Mouse (Mus musculus) layer of hippocampus, postnatal 10 days (tissue): ENCODE results near the gene Hs6st1. TPM values are rescaled to one million over a fixed set of nuclear protein-coding genes. Genes with fewer than 3 reads are reported as not detected.
A peak's percentile ranks its signal among the peaks of the same experiment; 100 is the strongest.

Experiments
- DNase-seq, 2 experiments: peaks; one replicate each; pipeline ENCODE4 v3.0.0; 2021; ENCODE audit warnings: low spot score in 2 of 2
- microRNA-seq, 2 experiments: library from miRNA; unstranded; fragments of <30 nt; microRNA quantifications; one replicate each; pipeline ENCODE4 v1.2.0; 2021
- total RNA-seq, 2 experiments: library from RNA; stranded (reverse); gene quantifications; 2 replicates each; pipeline ENCODE4 v1.2.3; 2021

Hs6st1 gene
- total RNA-seq, 2 experiments from 2014 or later: 52.2 to 52.9 TPM

DNA sequence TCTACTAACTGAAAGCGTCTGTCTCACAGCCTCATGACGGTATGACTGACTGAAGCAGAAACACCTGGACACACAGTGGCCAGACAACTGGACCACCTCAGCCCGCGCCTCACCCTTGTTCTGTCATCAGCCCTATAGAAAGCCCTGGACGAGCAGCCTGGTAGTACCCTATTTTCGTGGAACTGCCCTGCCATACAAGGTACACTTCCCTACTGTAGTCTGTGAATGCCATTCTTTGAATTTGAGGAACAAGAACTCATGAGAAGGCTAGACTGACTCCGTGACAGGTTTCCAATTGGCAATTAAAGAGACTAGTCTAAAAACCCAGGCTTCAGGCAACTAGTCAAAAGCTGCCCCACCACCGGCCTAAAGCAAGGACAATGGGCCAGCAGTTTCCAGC is 53.0 kb downstream of the Hs6st1 start:
- no peak for DNase-seq

DNA sequence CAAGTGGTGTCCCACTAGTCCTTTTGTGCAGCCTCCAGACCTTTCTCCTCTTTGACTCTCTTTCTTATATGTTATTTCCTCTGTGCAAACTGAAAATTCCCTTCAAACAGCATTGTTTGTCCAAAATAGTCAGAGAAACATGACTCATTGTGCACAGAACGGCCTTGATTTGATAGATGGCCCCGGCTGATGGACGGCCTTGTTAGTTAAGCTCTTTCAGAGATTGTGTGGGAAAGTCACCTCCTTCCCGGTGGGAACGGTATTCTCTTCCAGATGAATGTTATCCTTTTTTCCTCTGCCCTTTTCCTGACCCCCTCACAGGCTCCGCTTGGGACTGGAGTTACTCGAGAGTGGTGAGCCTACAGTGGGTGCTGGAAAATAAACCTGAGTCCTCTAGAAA is 56.9 kb downstream of the Hs6st1 start:
- no peak for DNase-seq

DNA sequence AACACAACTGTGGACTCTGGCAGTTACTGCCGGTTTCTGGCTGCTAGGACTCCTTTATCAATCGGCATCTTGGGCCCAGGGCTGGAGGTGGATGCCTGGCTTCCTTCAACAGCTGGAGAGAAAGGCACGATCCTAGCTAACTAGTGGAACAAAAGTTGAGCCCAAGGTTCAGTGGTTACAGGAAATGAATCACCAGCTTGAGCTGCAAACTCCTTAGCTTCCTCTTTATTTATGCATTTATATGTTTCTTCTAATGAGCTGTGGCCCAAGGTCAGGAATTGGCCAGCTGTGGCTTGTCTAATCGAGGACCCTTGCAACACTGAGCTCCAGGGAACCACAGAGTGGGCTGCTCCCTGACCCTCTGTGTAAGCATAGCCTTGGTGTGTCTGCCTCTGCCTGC is 60.9 kb downstream of the Hs6st1 start:
- DNase-seq: no peak

DNA sequence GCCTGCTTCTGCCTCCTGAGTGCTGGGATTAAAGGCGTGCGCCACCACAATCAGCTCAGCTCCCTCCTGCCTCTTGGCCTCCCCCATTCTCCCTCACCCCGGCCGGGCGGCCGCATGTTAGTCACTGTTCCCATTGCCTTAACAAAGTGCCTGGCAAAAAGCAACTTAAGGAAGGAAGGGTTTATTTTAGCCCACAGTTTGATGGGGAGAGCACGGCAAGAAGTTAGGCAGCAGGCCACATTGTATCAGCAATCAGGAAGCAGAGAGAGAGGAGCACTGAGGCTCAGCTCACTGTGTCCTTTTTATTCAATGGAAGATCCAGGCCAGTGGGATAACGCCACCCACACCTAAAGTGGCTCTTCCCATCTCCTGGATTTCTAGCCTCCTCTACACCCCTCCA is 61.7 kb downstream of the Hs6st1 start:
- no peak for DNase-seq

DNA sequence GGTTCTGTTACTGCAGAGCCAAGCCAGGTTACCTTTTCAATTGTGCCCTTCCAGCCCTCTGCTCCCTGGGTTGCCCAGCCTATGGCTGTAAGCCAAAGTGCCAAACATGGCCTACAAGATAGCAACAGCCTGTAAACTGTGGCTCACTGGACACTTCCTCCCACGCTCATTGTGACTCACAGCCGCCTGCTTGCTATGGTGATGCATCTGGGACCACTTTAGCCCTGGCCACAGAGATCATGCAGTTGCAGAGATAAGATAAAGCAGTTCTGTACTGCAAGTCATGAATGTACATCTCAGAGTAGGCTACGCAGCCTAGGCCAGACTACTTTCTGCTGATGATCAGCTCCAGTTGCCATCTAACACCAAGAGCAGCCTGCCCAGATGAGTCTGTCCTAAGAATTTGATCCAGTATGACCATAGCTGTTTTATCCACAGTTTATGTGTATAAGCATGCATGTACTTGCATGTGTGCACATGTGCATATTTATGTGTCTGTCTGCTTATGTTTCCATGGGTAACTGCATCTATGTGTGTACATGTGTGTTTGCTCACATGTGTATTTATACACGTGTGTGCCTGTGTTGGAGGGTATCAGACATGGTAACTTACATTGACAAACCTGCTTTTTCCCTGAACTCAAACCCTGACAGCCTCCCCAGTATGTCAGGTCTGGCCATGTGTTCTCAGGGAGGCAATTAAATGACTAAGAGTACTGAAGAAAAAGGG is 62.3 kb downstream of the Hs6st1 start:
- no peak for DNase-seq

DNA sequence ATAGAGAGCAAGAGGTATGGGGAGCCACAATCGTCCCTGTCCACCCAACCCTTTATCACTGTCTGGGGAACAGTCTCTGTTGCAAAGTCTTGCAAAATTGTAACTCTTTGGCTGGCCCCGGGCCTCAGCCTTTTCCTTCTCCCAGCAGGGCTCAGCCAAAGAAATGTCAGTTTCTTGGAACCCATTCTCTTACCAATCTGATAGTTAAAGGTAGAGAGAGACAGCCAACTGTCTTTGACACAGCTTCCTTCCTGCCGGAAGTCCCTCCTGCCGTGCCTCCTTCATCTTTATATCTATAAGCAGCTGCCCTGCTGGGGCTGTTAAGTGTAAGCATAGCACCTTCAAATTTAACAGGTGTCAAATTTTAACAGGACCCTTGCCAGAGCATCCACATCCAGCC is 63.0 kb downstream of the Hs6st1 start:
- DNase-seq: no peak

DNA sequence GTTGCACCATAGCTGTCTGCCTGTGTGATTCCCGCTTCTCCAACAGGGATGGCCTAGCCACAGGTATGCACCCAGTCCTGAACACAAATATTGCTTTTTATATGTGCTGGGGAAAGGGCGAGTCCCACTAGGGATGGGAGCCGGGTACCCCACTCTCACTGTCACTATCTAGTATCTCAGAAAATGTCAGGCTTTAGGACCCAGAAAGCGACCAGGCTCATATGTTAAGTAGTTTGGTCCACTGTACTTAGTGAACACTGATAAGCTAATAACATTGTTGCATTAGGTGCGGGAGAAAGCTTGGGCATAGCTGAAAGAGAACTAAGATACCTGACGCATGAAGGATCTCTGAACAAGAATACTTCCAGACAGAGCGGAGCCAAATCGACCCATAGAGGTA is 63.6 kb downstream of the Hs6st1 start:
- no peak for DNase-seq

DNA sequence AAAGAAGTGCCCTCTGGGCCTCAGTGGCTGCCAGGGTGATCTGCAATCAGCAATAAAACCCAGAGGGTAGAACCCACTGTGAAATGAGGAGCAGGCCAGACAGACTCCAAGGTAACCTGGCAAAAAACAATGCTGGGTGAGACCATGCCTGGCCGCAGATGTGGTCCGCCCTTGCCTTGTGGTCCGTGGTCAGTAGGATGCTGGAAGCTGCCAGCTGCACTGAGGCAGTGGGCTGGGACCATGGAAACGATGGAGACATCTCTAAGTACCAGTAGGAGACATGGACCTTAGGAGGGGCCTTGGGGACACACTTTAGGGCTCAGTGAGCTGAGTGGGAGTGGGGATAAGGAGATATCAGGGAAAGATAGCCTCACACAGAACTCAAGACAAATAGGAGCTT is 64.0 kb downstream of the Hs6st1 start:
- DNase-seq: no peak

DNA sequence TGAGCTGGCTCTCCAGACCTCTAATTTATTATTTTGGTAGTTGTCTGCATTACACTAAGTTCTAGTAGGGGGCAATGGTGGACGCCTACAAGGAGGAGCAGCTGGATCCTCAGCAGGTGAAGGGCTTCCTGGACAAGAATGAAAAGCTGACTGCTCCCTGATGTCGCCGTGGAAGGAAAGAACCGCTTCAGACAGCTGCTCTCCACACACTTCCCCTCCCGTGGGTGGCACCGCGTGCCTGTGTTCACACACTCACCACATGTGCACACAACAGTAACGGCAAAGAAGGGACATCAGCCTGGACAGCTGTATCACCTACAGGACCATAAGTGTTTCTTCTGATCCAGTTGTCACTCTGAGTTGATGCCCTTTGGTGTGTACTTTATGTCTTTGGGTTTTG is 64.8 kb downstream of the Hs6st1 start:
- DNase-seq: no peak

DNA sequence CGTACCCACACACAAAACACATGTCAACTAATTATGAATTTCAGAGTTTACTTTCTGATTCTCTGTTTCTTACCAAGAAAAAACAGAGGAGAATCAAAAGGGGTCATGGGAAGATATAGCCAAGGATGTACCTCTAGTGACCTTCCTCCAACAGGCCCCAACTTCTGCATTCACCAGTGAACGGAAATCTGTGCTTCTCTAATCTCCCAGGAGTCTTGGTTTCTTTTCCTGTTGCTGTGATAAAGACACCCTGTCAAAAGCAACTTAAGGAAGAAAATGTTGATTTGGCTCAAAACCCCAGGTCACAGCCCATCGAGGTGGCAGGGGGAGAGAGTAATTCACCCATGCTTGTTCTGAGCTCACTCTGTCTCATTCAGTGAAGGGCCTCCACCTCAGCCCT is 65.4 kb downstream of the Hs6st1 start:
- no peak for DNase-seq

DNA sequence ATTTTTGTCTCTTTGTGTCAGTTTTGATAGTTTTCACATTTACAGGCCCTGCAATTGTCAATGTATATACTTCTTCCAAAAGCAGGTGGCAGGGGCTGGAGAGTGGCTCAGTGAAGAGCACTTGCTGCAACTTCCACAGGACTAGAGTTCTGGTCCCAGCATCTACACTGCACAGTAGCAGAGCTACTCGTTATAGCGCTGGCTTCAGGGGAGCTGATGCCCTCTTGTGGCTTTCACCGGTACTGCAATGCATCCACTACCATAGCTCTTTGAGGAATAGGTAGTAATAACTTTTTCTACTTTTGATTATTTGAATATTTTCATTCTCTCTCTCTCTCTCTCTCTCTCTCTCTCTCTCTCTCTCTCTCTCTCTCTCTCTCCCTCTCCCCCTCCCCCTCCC is 66.4 kb downstream of the Hs6st1 start:
- peak; percentile 77 to 78 for DNase-seq

DNA sequence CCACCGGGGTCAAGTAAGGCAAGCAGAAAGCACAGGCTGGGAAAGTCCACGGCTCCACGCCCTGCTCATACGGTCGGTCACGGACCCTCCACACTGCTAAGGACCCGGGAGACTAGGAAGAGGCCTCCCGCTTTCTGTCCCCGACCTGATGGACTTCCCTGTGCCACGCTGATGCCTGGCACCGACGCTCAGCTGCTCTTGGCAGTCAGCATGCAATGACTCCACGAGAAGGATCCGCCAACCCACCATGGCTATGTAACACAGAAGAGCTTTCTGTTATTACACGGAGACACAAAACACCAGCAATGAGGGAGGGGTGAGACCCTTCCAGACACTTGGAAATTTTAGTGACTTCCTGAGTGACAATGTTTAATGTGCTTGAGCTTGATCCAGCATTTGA is 72.1 kb downstream of the Hs6st1 start:
- DNase-seq: no peak

DNA sequence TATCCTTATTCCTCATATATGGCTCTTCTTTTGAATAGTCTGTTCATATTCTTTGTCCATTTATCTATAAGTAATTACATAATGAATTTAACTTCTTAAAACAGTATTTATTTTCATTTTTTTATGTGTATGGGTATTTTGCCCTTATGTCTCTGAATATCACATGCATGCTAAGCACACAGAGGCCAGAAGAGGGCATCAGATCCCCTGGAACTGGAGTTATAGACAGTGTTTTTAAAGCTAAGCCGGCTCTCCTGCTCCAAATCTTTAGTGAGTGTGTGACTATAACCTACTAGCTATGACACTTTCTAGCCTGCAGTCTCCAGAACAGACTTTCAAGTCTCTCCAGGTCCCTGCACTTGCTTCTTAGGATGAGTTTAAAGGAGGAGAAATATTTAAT is 76.8 kb downstream of the Hs6st1 start:
- peak; percentile 50 to 57 for DNase-seq

DNA sequence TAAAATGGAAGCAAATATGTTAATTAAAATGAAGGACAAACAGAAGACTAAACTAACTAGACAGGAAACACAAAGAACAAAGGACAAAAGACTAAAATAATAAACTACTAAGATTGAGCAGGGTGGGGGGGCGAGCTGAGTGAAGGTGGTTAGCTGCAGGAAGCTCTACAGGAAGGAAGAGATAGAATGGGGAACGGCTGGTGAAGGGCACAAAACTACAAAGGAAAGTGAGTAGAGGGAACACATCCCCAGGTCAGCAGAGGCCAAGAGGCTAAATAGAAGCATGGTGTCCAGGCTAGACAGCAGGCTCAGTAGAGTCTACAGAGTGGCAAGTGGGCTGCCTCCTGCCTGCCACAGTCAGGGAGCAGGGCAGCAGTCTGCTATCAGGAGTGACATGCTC is 80.6 kb downstream of the Hs6st1 start:
- no peak for DNase-seq

DNA sequence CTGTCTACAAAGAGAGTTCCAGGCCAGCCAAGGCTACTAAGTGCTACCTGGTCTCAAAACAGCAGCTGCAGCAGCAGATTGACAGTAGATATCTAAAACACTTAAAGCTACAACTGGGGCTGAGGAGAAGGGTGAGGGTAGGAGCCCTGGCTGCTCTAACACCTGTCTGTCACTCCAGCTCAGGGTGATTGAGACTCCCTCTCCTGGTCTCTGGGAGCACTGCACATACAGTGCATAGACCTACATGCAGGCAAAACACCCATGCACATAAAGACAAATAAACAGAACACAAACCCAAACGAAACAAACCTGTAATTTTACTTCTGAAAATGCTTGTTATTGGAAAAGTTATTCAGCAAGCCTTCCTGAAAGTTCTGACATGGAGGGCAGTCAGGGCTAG is 81.2 kb downstream of the Hs6st1 start:
- peak in 1 of 2 experiments; percentile 33 for DNase-seq

Small RNA genes lying within 50 kb of the gene (microRNA-seq; reads per million reads assigned to microRNA genes)
- gene Mir6897: 7.4 to 11.2 reads per million in 2 experiments

Other genes starting within 250 kb of the Hs6st1 start
- gene Uggt1, start 176.3 kb downstream of the Hs6st1 start, total RNA-seq: 10 to 100 TPM; 42.3 to 46.1 TPM
- under 1 TPM; 0.54 to 0.62 TPM for gene Neurl3, start 206.3 kb downstream of the Hs6st1 start, total RNA-seq
- gene Arid5a, start 239.3 kb downstream of the Hs6st1 start, total RNA-seq: 10 to 100 TPM; 13.7 to 14.8 TPM